Mouse (Mus musculus) CH12.LX (cell line): ENCODE results near the gene Bst1.
A peak's percentile ranks its signal among the peaks of the same experiment; 100 is the strongest.

Experiments
- CTCF ChIP-seq, 2 experiments: IDR thresholded peaks in 1 of 2; conservative IDR thresholded peaks in 1 of 2; 2 replicates each; pipeline ENCODE4 v1.5.1; 2011 to 2012; ENCODE audit warnings: low read depth in 2 of 2, low read length in 2 of 2, improper control_type of control experiment in 1 of 2, inconsistent platforms in 1 of 2, mild to moderate bottlenecking in 1 of 2, moderate library complexity in 1 of 2
- ELF1 ChIP-seq: IDR thresholded peaks from 2 replicates; pipeline ENCODE4 v1.6.1; 2014; ENCODE audit warnings: low read depth, mild to moderate bottlenecking, inconsistent platforms, low read length, improper control_type of control experiment

- peak; percentile 63 for TF ChIP-seq ELF1
- no peak for TF ChIP-seq CTCF (conservative IDR thresholded peaks at IDR 0.05 in 1 of 2, IDR thresholded peaks at IDR 0.05 in 1 of 2; ENCODE audit: low read depth in 2 of 2, low read length in 2 of 2)
These were observed 10.7 kb upstream of the Bst1 start for GRCm38 (mm10) chr5:43807744-43808696.
